Mouse (Mus musculus): Measurements from ENCODE around the gene Arhgef28. TPM values are rescaled to one million over a fixed set of nuclear protein-coding genes. Genes with fewer than 3 reads are reported as not detected.

Gene Arhgef28
- polyA plus RNA-seq, 1 experiment from 2014 or later = 15.1 TPM

GRCm38 (mm10) chr13:97923009-97923408 lies 283.2 kb downstream of the Arhgef28 start:
- Histone ChIP-seq H3K4me1 (peaks cover 27% of the 10 kb centered on the region), H3K4me3 (no peak overlapping the region), H3K9me3 (no peaks in the 10 kb centered on the region), H3K27ac (no peak overlapping the region), H3K4me2 (replicated peaks) (no peak overlapping the region), H3K9ac (no peak overlapping the region), H3K36me3 (no peaks in the 10 kb centered on the region), H3K27me3 (no peaks in the 10 kb centered on the region)
- WGBS = 91% methylated on average over 5 of the region's 5 CpGs
- no peak for ATAC-seq (ENCODE audit: insufficient number of reproducible peaks, insufficient read depth, low FRiP score, low TSS enrichment)

GRCm38 (mm10) chr13:97919590-97919989 lies 286.6 kb downstream of the Arhgef28 start:
- no peak overlapping the region for H3K27ac ChIP-seq
- WGBS = 20% methylated on average over 8 of the region's 8 CpGs
- no peak overlapping the region for H3K4me2 ChIP-seq (replicated peaks)

GRCm38 (mm10) chr13:97918117-97918900 lies 287.9 kb downstream of the Arhgef28 start:
- no peak for ATAC-seq (ENCODE audit: insufficient number of reproducible peaks, insufficient read depth, low FRiP score, low TSS enrichment)
- Histone ChIP-seq H3K27ac (no peak overlapping the region), H3K36me3 (no peaks in the 10 kb centered on the region), H3K9me3 (no peaks in the 10 kb centered on the region), H3K4me2 (replicated peaks) (no peak overlapping the region), H3K4me3 (no peak overlapping the region), H3K27me3 (no peaks in the 10 kb centered on the region), H3K9ac (no peak overlapping the region), H3K4me1 (peaks cover 14% of the 10 kb centered on the region)
- 79% methylated on average over 12 of the region's 12 CpGs for WGBS

More at GRCm38 (mm10) chr13:97919590-97919989, 286.6 kb downstream of the Arhgef28 start:
- H3K4me3 ChIP-seq = no peak overlapping the region
- H3K9ac ChIP-seq = no peak overlapping the region
- no peaks in the 10 kb centered on the region for H3K36me3 ChIP-seq
- H3K27me3 ChIP-seq = no peaks in the 10 kb centered on the region
- H3K9me3 ChIP-seq = no peaks in the 10 kb centered on the region
- ATAC-seq (ENCODE audit: insufficient number of reproducible peaks, insufficient read depth, low FRiP score, low TSS enrichment) = no peak
- H3K4me1 ChIP-seq = peaks cover 14% of the 10 kb centered on the region

- no peaks in the 10 kb centered on the region for H3K9me3 ChIP-seq
- H3K27ac ChIP-seq = peak overlapping the region; percentile 68
- WGBS = 9% methylated on average over 10 of the region's 10 CpGs
- H3K4me1 ChIP-seq = peaks cover 6% of the 10 kb centered on the region; the same call in 1 of the 2 replicates
- ATAC-seq (ENCODE audit: insufficient number of reproducible peaks, insufficient read depth, low FRiP score, low TSS enrichment) = 0 out of 2 replicates have a peak, but pooled peaks have one; percentile 28
- no peak overlapping the region for H3K4me3 ChIP-seq
- no peak overlapping the region for H3K9ac ChIP-seq
- H3K4me2 ChIP-seq (replicated peaks) = peak overlapping the region; percentile 24
- H3K36me3 ChIP-seq = no peaks in the 10 kb centered on the region
- H3K27me3 ChIP-seq = no peaks in the 10 kb centered on the region
Observed at GRCm38 (mm10) chr13:97911013-97911412, 295.2 kb downstream of the Arhgef28 start.

GRCm38 (mm10) chr13:97902821-97903220 lies 303.4 kb downstream of the Arhgef28 start:
- Histone ChIP-seq H3K27ac (no peak overlapping the region), H3K4me1 (peaks cover 6% of the 10 kb centered on the region; the same call in 1 of the 2 replicates), H3K4me2 (replicated peaks) (no peak overlapping the region), H3K9ac (no peak overlapping the region), H3K27me3 (no peaks in the 10 kb centered on the region), H3K36me3 (no peaks in the 10 kb centered on the region), H3K9me3 (no peaks in the 10 kb centered on the region), H3K4me3 (no peak overlapping the region)
- ATAC-seq (ENCODE audit: insufficient number of reproducible peaks, insufficient read depth, low FRiP score, low TSS enrichment) = no peak
- WGBS = 78% methylated on average over 8 of the region's 8 CpGs

GRCm38 (mm10) chr13:97900380-97900758 lies 305.9 kb downstream of the Arhgef28 start:
- H3K4me2 ChIP-seq (replicated peaks) = no peak overlapping the region
- H3K9me3 ChIP-seq = no peaks in the 10 kb centered on the region
- H3K4me3 ChIP-seq = no peak overlapping the region
- peaks cover 6% of the 10 kb centered on the region; the same call in 1 of the 2 replicates for H3K4me1 ChIP-seq
- WGBS = 54% methylated on average over 3 of the region's 3 CpGs
- no peak overlapping the region for H3K27ac ChIP-seq
- H3K9ac ChIP-seq = no peak overlapping the region
- no peak for ATAC-seq (ENCODE audit: insufficient number of reproducible peaks, insufficient read depth, low FRiP score, low TSS enrichment)
- H3K36me3 ChIP-seq = no peaks in the 10 kb centered on the region
- no peaks in the 10 kb centered on the region for H3K27me3 ChIP-seq

- ATAC-seq (ENCODE audit: insufficient number of reproducible peaks, insufficient read depth, low FRiP score, low TSS enrichment) = no peak
- Histone ChIP-seq H3K9me3 (no peaks in the 10 kb centered on the region), H3K27ac (no peak overlapping the region), H3K4me2 (replicated peaks) (no peak overlapping the region), H3K4me3 (no peak overlapping the region), H3K27me3 (no peaks in the 10 kb centered on the region), H3K4me1 (peaks cover 6% of the 10 kb centered on the region; the same call in 1 of the 2 replicates), H3K36me3 (no peaks in the 10 kb centered on the region), H3K9ac (no peak overlapping the region)
- WGBS = 86% methylated on average over 14 of the region's 14 CpGs
Observed at GRCm38 (mm10) chr13:97899604-97900379, 306.4 kb downstream of the Arhgef28 start.

- no peak overlapping the region for H3K9ac ChIP-seq
- no peak overlapping the region for H3K27ac ChIP-seq
- H3K4me3 ChIP-seq = no peak overlapping the region
- H3K9me3 ChIP-seq = no peaks in the 10 kb centered on the region
- no peaks in the 10 kb centered on the region for H3K27me3 ChIP-seq
- no peak for ATAC-seq (ENCODE audit: insufficient number of reproducible peaks, insufficient read depth, low FRiP score, low TSS enrichment)
- no peaks in the 10 kb centered on the region for H3K36me3 ChIP-seq
- peaks cover 5% of the 10 kb centered on the region; the same call in 1 of the 2 replicates for H3K4me1 ChIP-seq
- 52% methylated on average over 2 of the region's 2 CpGs for WGBS
- H3K4me2 ChIP-seq (replicated peaks) = no peak overlapping the region
Observed at GRCm38 (mm10) chr13:97898590-97898989, 307.6 kb downstream of the Arhgef28 start.

- no peak for ATAC-seq (ENCODE audit: insufficient number of reproducible peaks, insufficient read depth, low FRiP score, low TSS enrichment)
- no peak overlapping the region for H3K4me3 ChIP-seq
- no peak overlapping the region for H3K4me2 ChIP-seq (replicated peaks)
- H3K9me3 ChIP-seq = no peaks in the 10 kb centered on the region
- H3K4me1 ChIP-seq = peaks cover 13% of the 10 kb centered on the region; the same call in 1 of the 2 replicates
- H3K36me3 ChIP-seq = no peaks in the 10 kb centered on the region
- H3K27ac ChIP-seq = no peak overlapping the region
- no peaks in the 10 kb centered on the region for H3K27me3 ChIP-seq
- H3K9ac ChIP-seq = no peak overlapping the region
- 43% methylated on average over 10 of the region's 10 CpGs for WGBS
Observed at GRCm38 (mm10) chr13:97893031-97893825, 313.0 kb downstream of the Arhgef28 start.

- H3K4me2 ChIP-seq (replicated peaks) = no peak overlapping the region
- no peak overlapping the region for H3K4me3 ChIP-seq
- 0 out of 2 replicates have a peak, but pooled peaks have one; percentile 35 for ATAC-seq (ENCODE audit: insufficient number of reproducible peaks, insufficient read depth, low FRiP score, low TSS enrichment)
- H3K36me3 ChIP-seq = no peaks in the 10 kb centered on the region
- no peak overlapping the region for H3K9ac ChIP-seq
- no peak overlapping the region for H3K27ac ChIP-seq
- no peaks in the 10 kb centered on the region for H3K9me3 ChIP-seq
- H3K27me3 ChIP-seq = no peaks in the 10 kb centered on the region
- 40% methylated on average over 15 of the region's 15 CpGs for WGBS
- peaks cover 23% of the 10 kb centered on the region for H3K4me1 ChIP-seq
Observed at GRCm38 (mm10) chr13:97892089-97892884, 314.0 kb downstream of the Arhgef28 start.

- H3K27ac ChIP-seq = no peak overlapping the region
- H3K4me1 ChIP-seq = peaks cover 23% of the 10 kb centered on the region
- H3K4me2 ChIP-seq (replicated peaks) = no peak overlapping the region
- no peaks in the 10 kb centered on the region for H3K9me3 ChIP-seq
- 28% methylated on average over 6 of the region's 6 CpGs for WGBS
- no peaks in the 10 kb centered on the region for H3K36me3 ChIP-seq
- H3K4me3 ChIP-seq = no peak overlapping the region
- no peak overlapping the region for H3K9ac ChIP-seq
- no peak for ATAC-seq (ENCODE audit: insufficient number of reproducible peaks, insufficient read depth, low FRiP score, low TSS enrichment)
- no peaks in the 10 kb centered on the region for H3K27me3 ChIP-seq
Observed at GRCm38 (mm10) chr13:97888046-97888445, 318.2 kb downstream of the Arhgef28 start.
